Mouse (Mus musculus): Measurements from ENCODE around the gene Ovol1. TPM values are rescaled to one million over a fixed set of nuclear protein-coding genes. Genes with fewer than 3 reads are reported as not detected.

Gene Ovol1
- total RNA-seq, 2 experiments from 2014 or later = not detected

GRCm38 (mm10) chr19:5529325-5530137, 30.9 kb downstream of the Ovol1 start:
- DNase-seq (ENCODE audit: low spot score in 2 of 2) = peak; percentile 82 to 94

GRCm38 (mm10) chr19:5525204-5525603, 35.2 kb downstream of the Ovol1 start:
- DNase-seq (ENCODE audit: low spot score in 2 of 2) = no peak

- no peak for DNase-seq (ENCODE audit: low spot score in 2 of 2)
Observed at GRCm38 (mm10) chr19:5518721-5519120, 41.7 kb downstream of the Ovol1 start.

GRCm38 (mm10) chr19:5516906-5517505, 43.4 kb downstream of the Ovol1 start:
- no peak for DNase-seq (ENCODE audit: low spot score in 2 of 2)

GRCm38 (mm10) chr19:5515840-5516777, 44.3 kb downstream of the Ovol1 start:
- DNase-seq (ENCODE audit: low spot score in 2 of 2) = no peak

GRCm38 (mm10) chr19:5513005-5513349, 47.5 kb downstream of the Ovol1 start:
- DNase-seq (ENCODE audit: low spot score in 2 of 2) = no peak

- no peak for DNase-seq (ENCODE audit: low spot score in 2 of 2)
Observed at GRCm38 (mm10) chr19:5512091-5513004, 48.1 kb downstream of the Ovol1 start.

- no peak for DNase-seq (ENCODE audit: low spot score in 2 of 2)
Observed at GRCm38 (mm10) chr19:5511074-5511632, 49.3 kb downstream of the Ovol1 start.

- peak; percentile 98 to 100 for DNase-seq (ENCODE audit: low spot score in 2 of 2)
Observed at GRCm38 (mm10) chr19:5510031-5511026, 50.1 kb downstream of the Ovol1 start, which contains the start of gene Snx32. Snx32 (minus strand) TSS chr19:5510538.

GRCm38 (mm10) chr19:5503687-5504086, 56.8 kb downstream of the Ovol1 start, which contains the start of gene 1700020D05Rik:
1700020D05Rik (minus strand) TSS chr19:5503787.
- no peak for DNase-seq (ENCODE audit: low spot score in 2 of 2)

- DNase-seq (ENCODE audit: low spot score in 2 of 2) = no peak
Observed at GRCm38 (mm10) chr19:5500330-5500875, 60.0 kb downstream of the Ovol1 start.

Other genes with a start within 250 kb of the Ovol1 start
- not detected for gene Catsper1, start 224.9 kb downstream of the Ovol1 start, total RNA-seq (2021)
- 10 to 100 TPM in 1 of 2 experiments, 1 to 10 TPM in 1; 8.6 to 10.4 TPM for gene Cst6, start 211.1 kb downstream of the Ovol1 start, total RNA-seq (2021)
- 10 to 100 TPM; 20.2 to 22.0 TPM for gene Eif1ad, start 193.9 kb downstream of the Ovol1 start, total RNA-seq (2021)
- gene Banf1, start 193.5 kb downstream of the Ovol1 start, total RNA-seq (2021) = 10 to 100 TPM; 80.7 to 87.6 TPM
- gene Sart1, start 171.9 kb downstream of the Ovol1 start, total RNA-seq (2021) = 100 to 1,000 TPM in 1 of 2 experiments, 10 to 100 TPM in 1; 96.9 to 117 TPM
- under 1 TPM; 0.30 TPM for gene Tsga10ip, start 158.1 kb downstream of the Ovol1 start, total RNA-seq (2021)
- gene Drap1, start 135.7 kb downstream of the Ovol1 start, total RNA-seq (2021) = 100 to 1,000 TPM; 347 to 383 TPM
- 10 to 100 TPM; 74.7 to 75.3 TPM for gene AI837181, start 135.5 kb downstream of the Ovol1 start, total RNA-seq (2021)
- not detected for gene Fosl1, start 113.1 kb downstream of the Ovol1 start, total RNA-seq (2021)
- 10 to 100 TPM; 36.5 to 37.0 TPM for gene Ccdc85b, start 102.8 kb downstream of the Ovol1 start, total RNA-seq (2021)
- gene Fibp, start 100.0 kb downstream of the Ovol1 start, total RNA-seq (2021) = 10 to 100 TPM; 95.7 to 97.4 TPM
- gene Ctsw, start 92.1 kb downstream of the Ovol1 start, total RNA-seq (2021) = not detected
- 10 to 100 TPM; 11.6 to 13.1 TPM for gene Efemp2, start 86.7 kb downstream of the Ovol1 start, total RNA-seq (2021)
- gene Mus81, start 72.2 kb downstream of the Ovol1 start, total RNA-seq (2021) = 10 to 100 TPM; 28.3 to 28.4 TPM
- gene Cfl1, start 70.2 kb downstream of the Ovol1 start, total RNA-seq (2021) = 1,000 to 10,000 TPM; 1,259 to 1,272 TPM
- gene 1700020D05Rik, start 56.9 kb downstream of the Ovol1 start, total RNA-seq (2021) = 1 to 10 TPM; 4.3 to 6.4 TPM
- gene Snx32, start 50.1 kb downstream of the Ovol1 start, total RNA-seq (2021) = 10 to 100 TPM; 79.9 to 85.2 TPM
- 1 to 10 TPM; 6.4 to 6.5 TPM for gene Ap5b1, start 7.4 kb upstream of the Ovol1 start, total RNA-seq (2021)
- 10 to 100 TPM; 72.0 to 79.8 TPM for gene Rnaseh2c, start 41.2 kb upstream of the Ovol1 start, total RNA-seq (2021)
- gene Kat5, start 49.6 kb upstream of the Ovol1 start, total RNA-seq (2021) = 10 to 100 TPM; 78.7 to 86.3 TPM
- gene Rela, start 76.8 kb upstream of the Ovol1 start, total RNA-seq (2021) = 10 to 100 TPM; 16.2 to 21.1 TPM
- 10 to 100 TPM; 16.5 to 17.3 TPM for gene Sipa1, start 103.1 kb upstream of the Ovol1 start, total RNA-seq (2021)
- gene Map3k11, start 128.1 kb upstream of the Ovol1 start, total RNA-seq (2021) = 10 to 100 TPM; 17.6 to 18.1 TPM
- gene Pcnx3, start 128.3 kb upstream of the Ovol1 start, total RNA-seq (2021) = 10 to 100 TPM; 58.3 to 68.6 TPM
- gene Kcnk7, start 143.7 kb upstream of the Ovol1 start, total RNA-seq (2021) = not detected
- 10 to 100 TPM; 13.9 to 17.2 TPM for gene Ehbp1l1, start 165.7 kb upstream of the Ovol1 start, total RNA-seq (2021)
- gene Fam89b, start 169.0 kb upstream of the Ovol1 start, total RNA-seq (2021) = 10 to 100 TPM; 28.5 to 28.6 TPM
- 10 to 100 TPM; 24.3 to 27.3 TPM for gene Ltbp3, start 180.3 kb upstream of the Ovol1 start, total RNA-seq (2021)
- 10 to 100 TPM; 77.3 to 80.3 TPM for gene Scyl1, start 210.8 kb upstream of the Ovol1 start, total RNA-seq (2021)